Comparison of ENCODE assay signal across 28 mouse cellular contexts in genomic region chr9:49969429-49969828, GRCm38 (mm10).
"Had no signal": no experiment of that assay in that cellular context is flagged by ENCODE, and none has a peak within 500 bp of the region (broad histone marks: within the 10 kb centered on the region; RNA-seq: fewer than 3 reads in every experiment).

No protein-coding gene starts in this region.

- H3K4me1 ChIP-seq: limb, embryonic 12.5 days; limb, embryonic 13.5 days; limb, embryonic 15.5 days; liver, embryonic 12.5 days; liver, embryonic 13.5 days; liver, embryonic 15.5 days; megakaryocyte, embryonic 14.5 days; midbrain, embryonic 10.5 days; midbrain, embryonic 12.5 days; midbrain, embryonic 13.5 days; midbrain, embryonic 15.5 days; neural tube, embryonic 12.5 days; neural tube, embryonic 13.5 days had no signal

- H3K4me2 ChIP-seq: limb, embryonic 12.5 days; limb, embryonic 13.5 days; limb, embryonic 15.5 days; liver, embryonic 11.5 days; liver, embryonic 12.5 days; liver, embryonic 13.5 days; liver, embryonic 15.5 days; lung, embryonic 14.5 days; lung, embryonic 15.5 days; midbrain, embryonic 11.5 days; midbrain, embryonic 12.5 days; midbrain, embryonic 13.5 days; midbrain, embryonic 15.5 days; neural tube, embryonic 12.5 days; neural tube, embryonic 13.5 days had no signal

- H3K36me3 ChIP-seq: limb, embryonic 10.5 days; limb, embryonic 12.5 days; limb, embryonic 13.5 days; limb, embryonic 15.5 days; liver, embryonic 12.5 days; liver, embryonic 13.5 days; liver, embryonic 15.5 days; lung, embryonic 15.5 days; midbrain, embryonic 10.5 days; midbrain, embryonic 12.5 days; midbrain, embryonic 13.5 days; midbrain, embryonic 15.5 days; neural tube, embryonic 12.5 days; neural tube, embryonic 13.5 days had no signal

- H3K27me3 ChIP-seq: limb, embryonic 12.5 days; limb, embryonic 13.5 days; limb, embryonic 15.5 days; liver, embryonic 12.5 days; liver, embryonic 13.5 days; liver, embryonic 15.5 days; lung, embryonic 15.5 days; megakaryocyte, embryonic 14.5 days; midbrain, embryonic 12.5 days; midbrain, embryonic 13.5 days; midbrain, embryonic 15.5 days; neural tube, embryonic 12.5 days; neural tube, embryonic 13.5 days had no signal

- H3K4me3 ChIP-seq: left cerebral cortex, adult 2 months; limb, embryonic 10.5 days; limb, embryonic 12.5 days; limb, embryonic 13.5 days; limb, embryonic 15.5 days; liver, embryonic 12.5 days; liver, embryonic 13.5 days; liver, embryonic 15.5 days; lung, embryonic 15.5 days; megakaryocyte, embryonic 14.5 days; midbrain, embryonic 10.5 days; midbrain, embryonic 12.5 days; midbrain, embryonic 13.5 days; midbrain, embryonic 15.5 days; myocyte; neural tube, embryonic 12.5 days; neural tube, embryonic 13.5 days had no signal

- H3K27ac ChIP-seq: left cerebral cortex, adult 2 months; limb, embryonic 10.5 days; limb, embryonic 12.5 days; limb, embryonic 13.5 days; limb, embryonic 15.5 days; liver, embryonic 12.5 days; liver, embryonic 13.5 days; liver, embryonic 14.5 days; liver, embryonic 15.5 days; lung, embryonic 15.5 days; macrophage; midbrain, embryonic 10.5 days; midbrain, embryonic 12.5 days; midbrain, embryonic 13.5 days; midbrain, embryonic 15.5 days; neural tube, embryonic 12.5 days; neural tube, embryonic 13.5 days had no signal

- DNase-seq: left cerebral cortex, postnatal 4 days; liver; liver, embryonic 13.5 days; liver, postnatal 0 days; lung, embryonic 14.5 days; lung, postnatal 10 days; midbrain, embryonic 14.5 days had no signal

- H3K9ac ChIP-seq: limb, embryonic 12.5 days; limb, embryonic 13.5 days; limb, embryonic 15.5 days; liver, embryonic 12.5 days; liver, embryonic 13.5 days; liver, embryonic 14.5 days; liver, embryonic 15.5 days; liver, postnatal 0 days; lung, embryonic 14.5 days; lung, embryonic 15.5 days; midbrain, embryonic 12.5 days; midbrain, embryonic 13.5 days; midbrain, embryonic 15.5 days; neural tube, embryonic 12.5 days; neural tube, embryonic 13.5 days had no signal

- ATAC-seq: liver, embryonic 12.5 days; liver, postnatal 0 days; midbrain, embryonic 13.5 days; midbrain, embryonic 15.5 days; midbrain, embryonic 16.5 days had no signal

- H3K9me3 ChIP-seq: limb, embryonic 10.5 days; limb, embryonic 12.5 days; limb, embryonic 13.5 days; limb, embryonic 15.5 days; liver, embryonic 12.5 days; liver, embryonic 13.5 days; liver, embryonic 15.5 days; lung, embryonic 15.5 days; midbrain, embryonic 10.5 days; midbrain, embryonic 12.5 days; midbrain, embryonic 13.5 days; midbrain, embryonic 15.5 days; neural tube, embryonic 12.5 days; neural tube, embryonic 13.5 days had no signal
